Mouse (Mus musculus) naive thymus-derived CD4-positive, alpha-beta T cell, adult 2 months (primary cell): ENCODE data around the gene Pard6b.

Experiments
- DNase-seq: peaks from one replicate; pipeline ENCODE4 v3.0.0-alpha.2; 2011; ENCODE audit warnings: low read depth

Gene Pard6b

GRCm38 (mm10) chr2:168130046-168130445 lies 49.2 kb downstream of the Pard6b start:
- no peak for DNase-seq

GRCm38 (mm10) chr2:168137161-168137560 lies 56.4 kb downstream of the Pard6b start:
- no peak for DNase-seq

- DNase-seq, result no peak
Measured at GRCm38 (mm10) chr2:168143794-168144193, 63.0 kb downstream of the Pard6b start.

- DNase-seq, result no peak
Measured at GRCm38 (mm10) chr2:168145437-168145836, 64.6 kb downstream of the Pard6b start.

DNA sequence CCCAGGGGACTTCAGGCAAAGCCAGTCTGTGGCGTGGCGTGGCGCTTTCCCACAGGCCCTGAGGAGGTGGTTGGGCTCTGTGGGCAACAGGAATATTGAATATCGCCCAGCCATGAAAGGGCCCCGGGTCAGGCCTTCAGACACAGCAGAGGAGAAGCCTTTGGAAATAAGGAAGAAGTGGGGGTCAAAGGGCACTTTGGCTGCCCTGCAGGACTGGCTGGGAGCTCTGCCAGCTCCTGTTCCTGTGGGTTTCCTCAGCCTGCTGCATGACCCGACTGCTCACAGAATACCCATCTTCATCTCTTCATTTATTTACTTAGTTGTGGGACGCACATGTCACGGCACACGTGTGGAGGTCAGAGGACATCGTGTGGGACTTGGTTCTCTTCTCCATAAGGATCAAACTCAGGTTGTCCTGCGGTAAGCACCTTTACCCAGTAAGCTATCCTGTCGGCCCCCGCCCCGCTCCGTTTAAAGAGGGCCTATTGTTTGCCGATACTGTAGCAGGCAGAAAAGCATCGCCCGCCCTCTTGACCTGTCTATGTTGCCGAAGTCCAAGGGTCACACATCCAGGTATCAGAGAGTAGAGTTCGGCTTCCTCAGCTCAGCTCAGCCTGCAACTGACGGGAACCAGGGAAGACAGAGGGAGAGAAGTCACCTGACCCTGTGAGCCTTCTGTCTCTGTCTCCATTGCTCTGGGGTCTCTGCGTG lies 67.1 kb downstream of the Pard6b start:
- no peak for DNase-seq

- no peak for DNase-seq
Measured at GRCm38 (mm10) chr2:168149241-168149640, 68.4 kb downstream of the Pard6b start.
